Mouse (Mus musculus) kidney, adult 2 months (tissue): ENCODE measurements around the gene Syt1.

Experiments
- CTCF ChIP-seq: fragments of 200-500 bp; conservative IDR thresholded peaks from 2 replicates; pipeline ENCODE4 v1.5.1; 2011; ENCODE audit warnings: low read depth, mild to moderate bottlenecking, control low read depth, low read length, moderate library complexity, mixed read lengths; ENCODE audit not compliant: insufficient read depth, insufficient read length
- POLR2A ChIP-seq: fragments of 200-500 bp; IDR thresholded peaks from one replicate; pipeline ENCODE4 v1.6.1; 2011; ENCODE audit warnings: low read depth, low read length, control low read depth

DNA sequence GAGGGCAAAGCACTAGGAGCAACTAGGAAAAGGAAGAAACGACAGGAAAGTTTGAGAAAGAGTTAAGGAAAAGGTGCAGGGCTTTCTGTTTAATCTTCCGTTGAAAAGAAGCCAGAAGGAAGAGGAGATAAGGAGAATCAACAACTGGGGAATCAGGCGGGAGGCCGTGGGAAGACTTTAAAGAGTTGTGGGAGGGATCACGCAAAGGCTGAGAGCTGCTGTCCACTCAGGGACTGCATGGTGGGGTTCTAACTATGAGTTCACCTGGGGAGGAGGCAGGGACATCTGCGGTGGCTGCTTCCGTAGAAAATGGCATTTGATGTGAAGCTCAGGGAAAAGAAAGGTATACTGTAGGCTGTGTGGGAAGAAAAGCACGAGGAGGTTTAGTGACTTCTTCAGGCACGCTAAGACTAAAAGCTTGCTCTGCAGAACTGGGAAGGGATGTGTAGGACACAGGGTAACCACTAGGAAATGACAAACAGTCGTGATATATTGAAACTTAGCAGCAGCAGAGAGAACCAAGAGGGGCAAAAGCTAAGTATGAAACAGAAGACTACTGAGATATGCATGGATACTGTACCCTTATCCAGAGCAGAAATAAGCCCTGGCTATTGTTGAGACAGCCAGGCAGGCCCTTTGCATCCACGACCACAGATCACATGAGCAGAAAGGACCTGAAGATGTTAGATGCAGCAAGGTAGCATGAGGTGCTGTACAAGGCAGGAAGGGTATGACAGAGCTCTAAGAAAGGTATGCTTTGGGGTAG lies 414.4 kb downstream of the Syt1 start:
- TF ChIP-seq CTCF (no peak), POLR2A (no peak)
